Mouse (Mus musculus) liver, embryonic 14.5 days (tissue): ENCODE data around the gene Wfdc1.

Experiments used
- CTCF ChIP-seq: IDR thresholded peaks from 2 replicates; pipeline ENCODE4 v1.5.1; 2016; ENCODE audit warnings: antibody characterized with exemption, low read depth, control low read depth
- EP300 ChIP-seq: IDR thresholded peaks from 2 replicates; pipeline ENCODE4 v1.6.1; 2016; ENCODE audit warnings: antibody characterized with exemption, low read depth

GRCm38 (mm10) chr8:119616811-119617210 lies 49.4 kb upstream of the Wfdc1 start:
- TF ChIP-seq CTCF = no peak
- TF ChIP-seq EP300 = no peak
